Mouse (Mus musculus): ENCODE measurements around the gene Rgl1.

DNA sequence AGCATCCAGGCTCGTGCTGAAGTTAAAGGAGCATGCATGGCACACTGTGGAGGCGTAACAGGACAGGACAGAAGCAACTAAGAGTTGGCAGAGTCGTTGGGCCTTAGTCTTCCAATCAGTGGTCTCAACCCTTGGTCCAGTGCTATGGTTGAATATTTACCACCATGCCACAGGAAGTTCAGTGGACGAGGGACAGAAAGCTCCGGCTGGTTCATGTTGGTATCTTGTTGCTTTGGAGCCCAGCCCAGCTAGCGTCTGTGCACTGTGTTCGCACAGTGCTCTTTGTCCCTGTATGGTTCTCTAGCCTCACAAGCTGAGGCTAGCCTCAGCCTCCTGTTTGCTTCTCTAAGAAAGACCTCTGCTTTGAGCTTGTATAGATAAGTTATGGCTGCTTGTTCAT is 231.6 kb downstream of the Rgl1 start:
- TF ChIP-seq FLI1 (IDR thresholded peaks at IDR 0.05; ENCODE audit: low read length) (no peak), GATA1 (IDR thresholded peaks at IDR 0.05; ENCODE audit: borderline replicate concordance, low read length) (no peak)

All from megakaryocyte, embryonic 14.5 days (primary cell).